Mouse (Mus musculus): ENCODE results near the gene Usp3. TPM values are rescaled to one million over a fixed set of nuclear protein-coding genes. Genes with fewer than 3 reads are reported as not detected.

Gene Usp3
- 107 and 110 TPM in 2 replicates for polyA plus RNA-seq (2015; fragmentation: Nextera tagmentation; extraction: Ambion mirVana)

DNA sequence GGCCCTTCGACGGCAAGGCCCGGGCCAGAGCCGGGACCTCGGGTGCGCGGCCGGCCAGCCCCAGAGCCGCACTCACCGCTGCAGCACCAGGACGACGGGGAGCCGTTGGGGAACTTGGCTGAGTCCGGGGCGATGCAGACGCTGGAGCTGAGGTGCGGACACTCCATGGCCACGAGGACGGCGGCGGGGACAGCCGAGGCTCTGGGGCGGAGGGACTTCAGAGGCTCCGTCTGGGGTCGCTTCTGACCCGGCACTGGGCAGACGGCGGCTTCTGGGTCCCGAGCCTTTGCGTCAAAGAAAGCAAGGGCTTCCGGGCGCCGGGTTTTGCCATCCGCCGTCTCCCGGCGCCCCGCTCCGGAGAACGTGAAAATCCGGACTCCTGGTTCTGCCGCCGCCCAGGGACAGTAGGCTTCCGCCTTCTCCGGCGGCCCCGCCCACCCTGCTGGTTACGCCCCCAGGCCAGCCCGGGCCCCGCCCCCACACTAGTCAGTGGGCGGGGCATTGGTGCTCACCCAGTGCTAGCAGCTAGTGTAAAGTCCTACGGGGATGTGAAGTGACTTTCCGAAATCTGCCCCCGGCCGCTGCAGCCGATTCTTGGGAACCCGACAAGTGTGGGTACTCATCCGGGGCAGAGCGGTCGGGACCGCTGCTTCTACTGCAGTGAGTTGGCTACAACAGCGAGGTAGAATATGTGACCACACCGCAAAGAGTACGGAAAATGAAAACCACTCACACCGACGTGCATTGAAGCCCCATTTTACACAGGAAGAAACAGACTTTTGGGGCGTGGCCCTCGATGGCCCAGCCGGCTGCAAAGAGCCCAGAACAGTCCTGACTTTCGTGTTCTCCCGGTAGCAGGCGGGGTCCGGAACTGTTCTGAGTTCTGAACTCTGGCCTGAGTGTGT lies at the start of gene Usp3:
Usp3 (minus strand) TSS at position 435 of the 905 bp plus-strand sequence.
- H3K9ac ChIP-seq (replicated peaks) = peak within 1 kb of the TSS; percentile 97
- peaks cover 45% of the 10 kb centered on the region for H3K4me1 ChIP-seq
- under 1% methylated on average over 73 of the region's 73 CpGs for WGBS
- H3K4me3 ChIP-seq = peak within 1 kb of the TSS; percentile 93
- H3K27me3 ChIP-seq = no peaks in the 10 kb centered on the region
- no peaks in the 10 kb centered on the region for H3K36me3 ChIP-seq
- H3K9me3 ChIP-seq = no peaks in the 10 kb centered on the region
- H3K4me2 ChIP-seq (replicated peaks) = peak within 1 kb of the TSS; percentile 73
- H3K27ac ChIP-seq (replicated peaks) = peak within 1 kb of the TSS; percentile 95
- peak; percentile 93 for ATAC-seq (replicated peaks)

DNA sequence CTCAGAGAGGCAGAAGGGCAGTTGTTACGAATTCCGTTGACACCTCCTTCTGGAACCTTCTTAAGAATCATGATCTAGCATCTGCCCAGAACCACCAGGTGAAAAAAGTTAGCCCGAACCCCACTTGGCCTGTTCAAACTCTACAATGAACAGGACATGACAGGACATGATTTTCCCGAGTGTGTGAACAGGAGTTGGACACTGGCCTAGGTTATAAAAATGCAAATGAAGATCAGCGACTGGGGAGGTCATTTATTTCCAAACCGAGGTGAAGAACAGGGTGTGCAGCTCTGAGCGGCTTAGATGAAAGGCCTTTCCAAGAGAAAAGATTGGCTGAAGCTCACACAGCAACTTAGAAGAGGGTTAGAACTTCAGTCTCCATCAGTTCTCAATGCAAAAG lies 47.5 kb upstream of the Usp3 start:
- Histone ChIP-seq H3K36me3 (no peaks in the 10 kb centered on the region), H3K27me3 (no peaks in the 10 kb centered on the region), H3K4me1 (no peaks in the 10 kb centered on the region), H3K4me3 (no peak overlapping the region), H3K27ac (replicated peaks) (no peak overlapping the region), H3K4me2 (replicated peaks) (no peak overlapping the region), H3K9me3 (no peaks in the 10 kb centered on the region), H3K9ac (replicated peaks) (no peak overlapping the region)
- ATAC-seq (replicated peaks) = no peak
- WGBS = 59% methylated on average over 7 of the region's 7 CpGs

DNA sequence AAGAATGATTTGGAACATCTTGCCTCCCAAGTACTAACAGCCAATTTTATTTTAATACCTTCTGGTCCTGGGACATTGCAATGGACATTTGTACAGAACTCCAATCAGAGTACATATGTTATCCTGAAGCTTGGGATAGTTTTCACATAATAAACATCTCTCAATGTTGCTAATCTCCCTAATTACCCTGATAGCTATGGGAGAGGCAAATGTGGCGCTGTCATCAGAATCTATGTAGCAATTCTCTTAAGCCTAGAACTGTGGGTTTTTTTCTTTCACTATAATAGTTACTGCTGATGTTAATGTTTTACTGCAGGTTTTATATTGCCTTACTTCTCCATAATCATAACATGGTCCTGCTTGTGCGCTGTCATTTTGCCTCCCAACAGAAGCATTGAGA lies 46.7 kb upstream of the Usp3 start:
- no peak for ATAC-seq (replicated peaks)
- H3K27me3 ChIP-seq = no peaks in the 10 kb centered on the region
- H3K4me3 ChIP-seq = no peak overlapping the region
- H3K9me3 ChIP-seq = no peaks in the 10 kb centered on the region
- no peak overlapping the region for H3K27ac ChIP-seq (replicated peaks)
- no peaks in the 10 kb centered on the region for H3K4me1 ChIP-seq
- WGBS = 84% methylated on average over 2 of the region's 2 CpGs
- no peak overlapping the region for H3K9ac ChIP-seq (replicated peaks)
- no peaks in the 10 kb centered on the region for H3K36me3 ChIP-seq
- no peak overlapping the region for H3K4me2 ChIP-seq (replicated peaks)

DNA sequence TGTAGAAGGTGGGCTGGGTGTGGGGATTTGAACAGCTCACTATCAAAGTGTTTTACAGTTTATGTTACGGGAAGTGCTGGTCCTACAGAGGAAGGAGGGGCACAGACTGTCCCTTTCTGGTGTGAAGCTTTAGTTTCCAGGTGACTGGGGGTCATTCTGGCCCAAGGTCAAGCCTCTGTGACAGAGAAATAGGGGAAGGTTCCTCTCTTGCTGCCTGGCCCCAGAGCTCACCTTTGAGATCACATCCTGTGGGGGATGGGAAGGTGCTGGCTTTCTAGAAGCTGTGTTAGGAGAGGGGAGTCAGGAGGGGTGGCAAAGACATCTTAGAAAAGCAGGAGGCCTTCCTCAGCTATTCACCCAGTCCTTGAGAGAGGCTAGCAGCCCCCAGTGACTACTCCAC lies 39.5 kb upstream of the Usp3 start:
- no peaks in the 10 kb centered on the region for H3K4me1 ChIP-seq
- no peak overlapping the region for H3K27ac ChIP-seq (replicated peaks)
- no peak overlapping the region for H3K9ac ChIP-seq (replicated peaks)
- no peak for ATAC-seq (replicated peaks)
- no peak overlapping the region for H3K4me2 ChIP-seq (replicated peaks)
- no peaks in the 10 kb centered on the region for H3K9me3 ChIP-seq
- no peaks in the 10 kb centered on the region for H3K36me3 ChIP-seq
- no peaks in the 10 kb centered on the region for H3K27me3 ChIP-seq
- no peak overlapping the region for H3K4me3 ChIP-seq
- 91% methylated on average over 1 of the region's 1 CpGs for WGBS

DNA sequence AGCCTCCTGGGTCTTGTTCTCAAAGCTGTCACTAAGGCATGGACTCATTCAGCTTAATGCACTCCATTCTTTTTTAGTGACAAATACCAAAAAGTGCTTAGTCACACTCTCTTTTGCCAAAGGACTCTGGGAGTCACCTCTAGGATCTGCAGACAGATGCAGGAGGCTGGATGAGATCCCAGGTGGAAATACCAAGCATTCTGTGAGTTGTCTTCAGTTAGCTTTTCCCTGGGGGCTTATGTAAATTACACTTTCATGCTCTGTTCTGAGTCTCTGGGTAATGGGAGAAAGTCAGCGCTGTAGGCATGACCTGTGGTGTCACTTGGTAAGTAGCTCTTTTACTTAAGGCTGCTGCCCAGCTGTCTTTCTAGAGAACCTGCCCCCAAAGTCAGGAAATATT lies 38.0 kb upstream of the Usp3 start:
- Histone ChIP-seq H3K9me3 (no peaks in the 10 kb centered on the region), H3K9ac (replicated peaks) (no peak overlapping the region), H3K4me1 (no peaks in the 10 kb centered on the region), H3K4me2 (replicated peaks) (no peak overlapping the region), H3K27ac (replicated peaks) (no peak overlapping the region), H3K27me3 (no peaks in the 10 kb centered on the region), H3K36me3 (no peaks in the 10 kb centered on the region), H3K4me3 (no peak overlapping the region)
- ATAC-seq (replicated peaks) = no peak
- WGBS = 23% methylated on average over 1 of the region's 1 CpGs

DNA sequence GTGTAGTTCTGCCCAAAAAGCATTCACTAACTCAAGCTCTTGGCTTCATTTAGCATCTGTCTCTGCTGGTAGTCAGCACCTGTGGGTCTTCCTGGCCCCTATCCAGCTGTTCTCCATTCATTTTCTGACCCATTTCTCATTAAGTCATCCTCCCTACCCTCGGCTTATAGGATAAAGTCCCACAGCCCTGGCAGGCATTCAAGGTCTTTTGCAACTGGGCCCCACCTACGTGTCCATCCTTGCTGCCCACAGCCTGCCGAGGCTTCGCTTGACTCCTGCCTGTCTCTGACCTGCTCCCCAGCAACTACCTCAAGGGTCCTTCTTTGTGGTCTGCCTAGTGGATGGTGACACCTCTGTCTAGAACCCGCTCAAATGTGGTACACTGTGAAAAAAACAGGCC lies 33.7 kb upstream of the Usp3 start:
- Histone ChIP-seq H3K9ac (replicated peaks) (no peak overlapping the region), H3K27ac (replicated peaks) (no peak overlapping the region), H3K4me3 (no peak overlapping the region), H3K4me1 (no peaks in the 10 kb centered on the region), H3K9me3 (no peaks in the 10 kb centered on the region), H3K4me2 (replicated peaks) (no peak overlapping the region), H3K27me3 (no peaks in the 10 kb centered on the region), H3K36me3 (no peaks in the 10 kb centered on the region)
- WGBS = 77% methylated on average over 5 of the region's 5 CpGs
- no peak for ATAC-seq (replicated peaks)

DNA sequence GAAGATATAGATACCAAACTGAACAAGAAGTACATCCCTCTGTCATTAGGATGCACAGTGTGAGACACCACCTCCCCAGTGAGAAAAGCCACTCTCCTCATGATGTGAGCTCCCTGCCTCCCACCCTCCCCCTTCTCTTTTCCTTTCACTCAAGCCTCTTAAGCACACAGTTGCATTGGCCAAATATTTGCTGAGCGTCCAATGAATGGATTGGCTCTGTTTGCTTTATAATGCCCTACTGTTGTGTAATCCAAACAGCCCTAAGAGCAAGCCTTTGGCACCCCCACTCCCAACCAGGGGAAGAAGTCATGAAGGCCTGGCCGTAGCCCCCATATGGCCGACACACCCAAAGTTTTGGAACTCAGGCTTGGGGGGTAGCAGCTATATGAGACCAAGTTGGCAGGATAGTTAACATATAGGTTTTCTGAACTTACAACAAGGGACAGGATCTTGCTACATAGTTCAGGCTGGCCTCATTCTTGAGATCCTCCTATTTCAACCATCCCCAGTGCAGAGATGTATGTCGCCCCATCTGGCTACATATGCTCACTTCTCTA lies 33.1 kb upstream of the Usp3 start:
- Histone ChIP-seq H3K27ac (replicated peaks) (no peak overlapping the region), H3K9ac (replicated peaks) (no peak overlapping the region), H3K27me3 (no peaks in the 10 kb centered on the region), H3K4me2 (replicated peaks) (no peak overlapping the region), H3K4me3 (no peak overlapping the region), H3K36me3 (no peaks in the 10 kb centered on the region), H3K4me1 (no peaks in the 10 kb centered on the region), H3K9me3 (no peaks in the 10 kb centered on the region)
- no peak for ATAC-seq (replicated peaks)
- 76% methylated on average over 4 of the region's 4 CpGs for WGBS

DNA sequence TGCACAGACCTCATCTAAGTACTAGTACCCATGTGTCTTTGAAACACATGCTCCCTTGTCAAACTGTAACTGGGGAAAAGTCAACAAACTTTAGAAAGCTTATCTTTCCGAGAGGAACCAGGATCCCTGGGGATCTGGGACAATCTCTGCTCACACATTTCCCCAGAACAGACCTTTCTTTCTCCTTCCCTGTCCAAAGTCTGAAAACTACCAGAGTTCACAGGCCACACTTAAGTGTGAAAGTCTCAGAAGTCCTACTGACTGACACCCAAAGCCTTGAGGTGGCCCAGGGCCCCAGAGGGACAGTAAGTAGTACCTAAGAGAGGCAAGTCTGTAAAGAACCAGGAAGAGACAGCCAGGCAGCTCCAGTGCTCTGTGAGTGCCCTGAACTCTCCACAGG lies 31.9 kb upstream of the Usp3 start:
- Histone ChIP-seq H3K27ac (replicated peaks) (no peak overlapping the region), H3K27me3 (no peaks in the 10 kb centered on the region), H3K36me3 (no peaks in the 10 kb centered on the region), H3K4me3 (no peak overlapping the region), H3K9me3 (no peaks in the 10 kb centered on the region), H3K4me2 (replicated peaks) (no peak overlapping the region), H3K4me1 (peaks cover 5% of the 10 kb centered on the region; the same call in 1 of the 2 replicates), H3K9ac (replicated peaks) (no peak overlapping the region)
- ATAC-seq (replicated peaks) = no peak
- 82% methylated on average over 1 of the region's 1 CpGs for WGBS

DNA sequence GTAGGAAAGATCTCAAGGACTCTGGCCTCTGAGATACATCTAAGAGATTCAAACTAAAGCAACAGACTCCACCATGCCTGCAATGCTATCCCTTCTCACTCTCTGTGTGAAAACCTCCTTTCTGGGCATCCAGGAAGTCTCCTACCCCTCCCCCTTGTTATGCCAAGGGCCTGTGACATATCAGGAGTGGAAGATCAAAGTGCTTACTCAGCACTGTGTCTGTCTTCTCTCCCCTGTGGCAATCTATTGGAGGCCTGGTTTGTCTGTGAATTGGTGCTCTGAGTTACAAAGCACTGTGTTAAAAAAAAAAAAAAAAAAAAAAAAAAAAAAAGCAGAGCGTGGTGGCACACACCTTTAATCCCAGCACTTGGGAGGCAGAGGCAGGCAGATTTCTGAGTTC lies 30.7 kb upstream of the Usp3 start:
- peaks cover 5% of the 10 kb centered on the region; the same call in 1 of the 2 replicates for H3K4me1 ChIP-seq
- no peak overlapping the region for H3K4me3 ChIP-seq
- H3K36me3 ChIP-seq = no peaks in the 10 kb centered on the region
- H3K9ac ChIP-seq (replicated peaks) = no peak overlapping the region
- H3K4me2 ChIP-seq (replicated peaks) = no peak overlapping the region
- ATAC-seq (replicated peaks) = no peak
- no peaks in the 10 kb centered on the region for H3K9me3 ChIP-seq
- H3K27me3 ChIP-seq = no peaks in the 10 kb centered on the region
- 86% methylated on average over 1 of the region's 1 CpGs for whole genome bisulfite sequencing
- no peak overlapping the region for H3K27ac ChIP-seq (replicated peaks)

DNA sequence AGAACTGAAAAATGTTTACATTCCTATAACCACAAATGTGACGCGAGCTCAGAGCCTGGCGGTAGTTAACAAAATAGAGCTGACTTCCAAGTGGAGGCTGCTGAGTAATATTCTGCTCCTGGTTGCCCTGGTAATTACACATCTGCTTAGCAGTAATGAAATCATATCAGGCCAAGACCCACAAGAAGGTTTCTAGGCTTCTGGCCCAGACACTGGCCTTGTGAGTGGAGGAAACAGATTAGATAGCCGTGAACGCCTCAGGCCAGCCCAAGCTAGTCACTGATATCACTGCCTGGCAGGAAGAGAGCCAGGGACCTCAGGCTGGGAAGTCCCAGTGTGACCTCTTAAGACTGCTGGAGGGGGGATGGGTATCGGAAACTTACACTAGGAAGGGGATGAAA lies 27.6 kb upstream of the Usp3 start:
- Histone ChIP-seq H3K4me3 (no peak overlapping the region), H3K9me3 (no peaks in the 10 kb centered on the region), H3K36me3 (no peaks in the 10 kb centered on the region), H3K27ac (replicated peaks) (no peak overlapping the region; the same call in 1 of the 2 replicates), H3K27me3 (no peaks in the 10 kb centered on the region), H3K9ac (replicated peaks) (no peak overlapping the region), H3K4me2 (replicated peaks) (no peak overlapping the region), H3K4me1 (peaks cover 5% of the 10 kb centered on the region; the same call in 1 of the 2 replicates)
- no peak for ATAC-seq (replicated peaks)
- 48% methylated on average over 6 of the region's 6 CpGs for WGBS

DNA sequence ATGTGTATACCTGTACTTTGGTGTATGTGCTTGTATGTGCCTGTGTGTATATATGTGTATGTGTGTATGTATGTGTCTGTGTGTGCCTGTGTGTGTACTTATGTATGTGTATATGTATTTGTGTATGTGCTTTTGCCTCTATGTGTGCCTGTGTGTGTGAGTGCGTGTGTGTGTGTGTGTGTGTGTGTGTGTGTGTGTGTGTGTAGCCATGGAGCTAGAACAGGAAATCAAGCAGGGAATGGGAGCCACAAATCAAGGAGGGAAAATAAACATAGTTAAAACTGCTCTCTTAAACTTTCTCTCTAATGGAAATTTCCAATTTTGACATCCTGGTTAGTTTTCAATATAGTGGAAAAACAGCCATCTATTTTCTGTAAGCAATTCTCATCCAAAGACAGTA lies 27.1 kb upstream of the Usp3 start:
- ATAC-seq (replicated peaks) = no peak
- H3K4me1 ChIP-seq = peaks cover 5% of the 10 kb centered on the region; the same call in 1 of the 2 replicates
- H3K4me3 ChIP-seq = no peak overlapping the region
- H3K4me2 ChIP-seq (replicated peaks) = no peak overlapping the region
- WGBS = 70% methylated on average over 1 of the region's 1 CpGs
- H3K27ac ChIP-seq (replicated peaks) = no peak overlapping the region
- H3K36me3 ChIP-seq = no peaks in the 10 kb centered on the region
- no peak overlapping the region for H3K9ac ChIP-seq (replicated peaks)
- H3K9me3 ChIP-seq = no peaks in the 10 kb centered on the region
- no peaks in the 10 kb centered on the region for H3K27me3 ChIP-seq

DNA sequence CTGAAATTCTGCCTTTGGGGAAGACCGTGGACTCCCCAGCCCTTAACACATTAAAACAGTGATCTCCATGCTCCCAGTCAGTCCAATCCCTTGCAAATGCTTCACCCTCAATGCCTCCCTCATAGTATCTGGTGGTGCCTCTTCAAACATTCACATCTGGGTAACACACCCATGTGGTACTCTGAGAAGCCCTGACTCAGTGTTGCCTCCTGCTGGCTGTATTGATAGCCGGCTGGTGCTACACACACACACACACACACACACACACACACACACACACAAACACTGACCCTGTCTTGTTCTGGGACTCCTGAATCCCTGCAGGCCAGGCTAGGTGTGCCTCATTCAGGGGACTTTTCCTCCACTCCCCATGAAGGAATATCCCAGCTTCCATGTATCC lies 24.9 kb upstream of the Usp3 start:
- Histone ChIP-seq H3K4me2 (replicated peaks) (no peak overlapping the region), H3K9me3 (no peaks in the 10 kb centered on the region), H3K27me3 (no peaks in the 10 kb centered on the region), H3K4me1 (peaks cover 5% of the 10 kb centered on the region; the same call in 1 of the 2 replicates), H3K27ac (replicated peaks) (no peak overlapping the region), H3K36me3 (no peaks in the 10 kb centered on the region), H3K4me3 (no peak overlapping the region), H3K9ac (replicated peaks) (no peak overlapping the region)
- ATAC-seq (replicated peaks) = no peak
- WGBS = 97% methylated on average over 2 of the region's 2 CpGs

Measured in forebrain, embryonic 15.5 days (tissue).